Mouse (Mus musculus) testis, postnatal 14 days (tissue): ENCODE measurements around the gene Dip2a.
A peak's percentile ranks its signal among the peaks of the same experiment; 100 is the strongest.

ENCODE experiments used
- DNase-seq: peaks from one replicate; pipeline ENCODE4 v3.0.0; 2021; ENCODE audit warnings: low spot score

The Dip2a gene

DNA sequence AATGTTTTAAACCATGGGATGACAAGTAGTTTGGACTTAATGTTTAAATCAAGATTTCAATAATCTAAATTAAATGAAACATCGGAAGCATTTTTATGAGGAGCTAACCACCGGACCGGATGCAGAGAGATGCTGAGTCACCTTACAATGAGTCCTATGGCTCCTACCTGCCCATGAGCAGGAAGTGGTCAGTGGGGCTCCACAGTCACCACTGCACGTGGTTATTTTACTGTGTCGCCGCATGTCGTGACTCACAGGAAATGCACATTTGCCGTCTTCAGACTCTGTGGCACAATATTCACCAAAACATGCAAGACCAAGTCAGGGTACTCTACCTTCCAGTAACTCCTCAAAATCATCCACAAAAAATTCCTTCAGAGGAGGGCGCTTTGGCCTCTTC lies 38.4 kb downstream of the Dip2a start:
- DNase-seq = no peak

DNA sequence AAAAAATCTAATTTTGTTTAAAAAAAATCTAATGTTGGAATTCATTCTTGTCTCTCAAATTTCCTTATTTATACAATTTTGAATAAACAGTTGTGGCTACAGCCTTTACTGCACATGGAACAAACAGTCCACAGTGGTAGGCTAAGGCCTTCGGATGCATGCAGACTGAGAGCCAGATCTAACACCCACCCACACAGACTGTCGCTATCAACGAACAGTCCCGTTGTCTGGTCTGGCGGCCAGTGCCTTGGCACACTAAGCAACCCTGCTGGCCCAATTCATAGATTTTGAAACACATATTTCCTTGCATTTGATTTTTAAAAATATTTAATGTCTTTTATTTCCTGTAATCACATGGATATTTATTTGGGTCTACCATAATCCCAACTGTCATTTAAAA lies 45.0 kb downstream of the Dip2a start:
- DNase-seq = no peak

DNA sequence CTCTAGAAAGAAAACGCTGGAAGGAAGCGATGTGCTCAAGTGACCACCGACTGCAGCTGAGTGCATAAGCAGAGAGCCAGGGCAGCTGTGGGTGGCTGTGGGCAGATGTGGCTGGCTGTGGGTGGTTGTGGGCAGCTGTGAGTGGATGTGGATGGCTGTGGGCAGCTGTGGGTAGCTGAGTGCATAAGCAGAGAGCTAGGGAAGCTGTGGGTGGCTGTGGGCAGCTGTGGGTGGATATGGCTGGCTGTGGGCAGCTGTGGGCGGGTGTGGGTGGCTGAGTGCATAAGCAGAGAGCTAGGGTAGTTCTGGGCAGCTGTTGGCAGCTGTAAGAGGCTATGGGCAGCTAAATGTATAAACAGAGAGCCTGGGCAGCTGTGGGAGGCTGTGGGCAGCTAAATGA lies 51.9 kb downstream of the Dip2a start:
- no peak for DNase-seq

DNA sequence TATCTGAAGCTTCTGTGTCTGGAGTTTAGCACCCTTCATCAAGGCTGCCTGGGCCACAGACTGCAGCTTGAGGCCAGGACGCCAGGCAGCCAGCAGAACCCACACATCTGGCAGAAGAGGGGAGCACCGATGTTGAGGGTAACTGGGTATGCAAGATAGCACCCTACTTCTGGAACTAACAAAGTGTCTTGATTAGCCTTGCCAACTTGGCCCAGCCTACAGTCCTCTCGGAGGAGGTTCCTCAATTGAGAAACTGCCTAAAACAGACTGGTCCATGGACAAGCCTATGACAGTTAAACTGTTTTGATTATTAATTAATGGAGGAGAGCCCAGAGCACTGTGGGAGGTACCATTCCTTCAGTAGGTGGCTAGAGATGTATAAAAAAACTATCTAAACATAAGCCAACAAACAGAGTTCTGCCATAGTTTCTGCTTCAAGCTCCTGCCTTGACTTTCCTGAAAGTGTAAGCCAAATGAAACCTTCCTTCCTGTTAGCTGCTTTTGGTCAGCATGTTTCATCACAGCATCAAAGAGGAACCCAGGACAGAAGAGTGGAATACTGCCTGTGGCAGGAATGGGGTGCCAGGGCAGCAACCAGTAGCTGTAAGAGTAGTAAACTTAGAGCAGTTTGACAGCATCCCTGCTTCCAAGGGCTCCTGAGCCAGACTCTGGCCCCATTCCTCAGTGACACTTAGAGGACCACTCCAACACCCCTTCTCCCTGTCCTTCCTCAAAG lies 55.0 kb downstream of the Dip2a start:
- DNase-seq = no peak

DNA sequence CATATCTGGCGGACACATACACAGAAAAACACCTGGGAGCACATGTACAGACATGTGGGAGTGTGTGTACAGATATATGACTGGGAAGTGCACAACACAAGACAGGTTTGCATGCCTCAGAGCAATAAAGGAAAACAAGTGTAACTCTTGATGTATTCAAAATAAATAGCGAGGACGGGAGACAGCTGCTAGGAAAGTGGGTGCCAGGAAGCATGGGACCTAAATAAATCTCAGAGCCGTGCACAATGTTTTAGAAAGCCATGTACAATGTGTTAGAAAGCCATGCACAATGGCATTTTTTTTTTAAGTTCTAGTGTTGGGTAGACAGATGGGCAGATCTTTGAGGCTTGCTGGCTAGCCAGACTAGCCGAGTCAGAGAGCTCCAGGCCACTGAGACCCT lies 56.0 kb downstream of the Dip2a start:
- no peak for DNase-seq

DNA sequence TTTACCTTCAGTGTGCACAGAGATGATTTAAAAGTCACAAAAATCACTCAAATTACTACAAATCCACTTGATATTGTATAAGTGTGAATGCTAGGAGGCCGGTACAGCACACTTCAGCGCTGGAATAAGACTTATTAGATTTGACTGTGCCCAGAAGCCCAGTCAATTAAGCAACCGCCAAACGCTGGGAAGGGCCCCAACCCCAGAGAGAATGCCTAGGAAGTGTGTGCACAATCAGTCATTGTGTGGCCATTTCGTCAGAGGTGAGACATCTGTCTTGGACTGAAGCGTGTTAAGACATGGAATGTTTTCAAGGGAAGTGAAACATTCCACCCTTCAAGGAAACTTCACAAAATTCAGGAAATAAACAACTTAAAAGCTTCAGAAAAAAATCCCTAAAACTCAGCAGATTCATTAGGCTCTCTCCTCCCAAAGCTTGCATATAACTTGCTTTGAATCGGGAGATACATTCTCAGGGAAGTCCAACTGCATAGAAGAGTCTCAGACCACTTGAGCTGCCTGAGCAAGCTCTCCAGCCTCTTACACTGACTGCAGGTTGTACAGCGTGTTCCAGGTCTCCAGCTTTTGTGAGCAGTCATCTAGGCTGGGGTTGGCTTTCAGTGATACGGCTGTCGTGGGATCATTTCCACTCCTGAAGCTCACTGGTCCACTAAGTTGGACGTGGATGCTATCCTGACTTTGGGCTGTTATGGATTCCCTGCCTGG lies 56.7 kb downstream of the Dip2a start:
- DNase-seq = no peak

DNA sequence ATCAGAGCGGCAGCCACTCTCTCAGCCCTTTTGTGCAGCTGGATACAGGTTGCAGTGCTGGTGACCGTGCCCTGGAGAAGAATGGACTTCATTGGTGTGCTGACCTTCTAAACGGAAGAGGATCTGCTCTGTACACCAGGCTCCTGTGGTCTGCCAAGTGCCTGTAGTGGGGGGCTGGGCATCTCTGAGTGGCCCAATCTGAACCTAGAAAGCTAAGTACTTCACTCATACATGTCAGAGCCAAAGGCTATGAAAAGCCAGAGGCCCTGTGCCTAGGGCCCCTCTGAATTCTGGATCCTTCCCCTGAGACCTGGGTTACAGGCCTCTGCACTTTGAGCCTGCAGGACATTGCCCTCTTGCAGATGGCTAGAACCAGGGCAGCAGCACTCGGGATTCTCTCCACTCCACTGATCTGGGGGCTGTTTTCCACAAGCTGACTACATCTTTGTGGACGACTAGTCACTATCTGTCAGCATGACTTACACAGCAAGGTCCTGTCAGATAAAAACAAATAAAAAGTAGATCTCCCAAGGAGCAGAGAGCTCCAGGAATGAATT lies 66.5 kb downstream of the Dip2a start:
- no peak for DNase-seq

DNA sequence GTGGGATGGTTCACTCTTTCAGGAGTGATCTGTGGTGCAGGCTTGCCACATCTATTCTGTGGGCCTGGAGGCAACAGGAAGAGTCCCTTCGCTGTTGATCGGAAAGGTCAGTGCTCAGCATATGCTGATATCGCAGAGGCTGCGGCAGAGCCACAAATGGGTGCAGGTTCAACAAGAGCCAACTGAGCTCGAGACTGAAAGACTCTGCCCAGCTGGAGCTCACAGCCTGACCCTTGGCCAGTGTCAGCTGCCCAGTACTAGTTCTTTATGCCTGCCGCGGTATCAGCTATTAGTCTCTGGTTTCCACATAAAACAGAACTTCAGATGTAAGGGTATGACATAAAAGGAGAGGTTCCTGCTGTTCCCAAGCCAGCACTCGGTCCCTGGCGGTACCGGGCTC lies 69.8 kb downstream of the Dip2a start:
- DNase-seq = no peak

DNA sequence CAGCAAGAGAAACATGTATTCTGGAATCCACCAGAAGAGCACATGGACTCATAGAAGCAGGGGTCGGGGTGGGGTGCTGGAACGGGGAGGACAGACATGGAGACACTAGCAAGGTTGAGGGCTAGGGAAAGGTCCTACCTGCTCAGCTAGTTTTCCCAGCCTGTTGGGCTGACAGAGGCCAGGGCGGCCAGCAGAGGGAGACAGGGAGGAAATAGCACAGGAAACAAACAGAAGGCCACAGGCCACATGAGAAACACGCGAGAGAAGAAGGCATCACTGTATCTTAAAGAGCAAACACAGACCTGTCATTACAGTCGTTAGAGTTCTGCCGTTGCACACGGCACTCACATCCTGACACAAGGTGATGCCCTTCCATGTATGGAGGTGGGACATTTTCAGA lies 73.9 kb downstream of the Dip2a start:
- no peak for DNase-seq

DNA sequence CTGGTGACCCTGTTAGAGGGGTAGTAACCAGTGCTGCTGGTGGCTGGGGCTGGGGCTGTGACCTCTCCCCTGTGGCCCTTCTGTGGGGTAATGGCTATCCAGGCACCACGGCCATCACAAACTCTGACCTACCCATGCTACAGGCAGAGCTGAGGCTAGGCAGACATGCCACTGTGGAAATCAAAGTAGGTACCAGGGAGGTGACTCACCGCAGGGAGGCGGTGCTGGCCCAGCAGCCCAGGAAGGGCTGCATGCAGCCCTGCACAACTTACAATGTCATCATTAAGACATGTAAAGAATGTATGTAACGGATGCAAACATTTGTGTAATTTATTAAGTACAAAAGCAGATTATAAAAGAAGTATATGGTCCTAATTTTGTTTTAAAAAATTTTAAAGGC lies 82.7 kb downstream of the Dip2a start:
- DNase-seq = peak; percentile 58

DNA sequence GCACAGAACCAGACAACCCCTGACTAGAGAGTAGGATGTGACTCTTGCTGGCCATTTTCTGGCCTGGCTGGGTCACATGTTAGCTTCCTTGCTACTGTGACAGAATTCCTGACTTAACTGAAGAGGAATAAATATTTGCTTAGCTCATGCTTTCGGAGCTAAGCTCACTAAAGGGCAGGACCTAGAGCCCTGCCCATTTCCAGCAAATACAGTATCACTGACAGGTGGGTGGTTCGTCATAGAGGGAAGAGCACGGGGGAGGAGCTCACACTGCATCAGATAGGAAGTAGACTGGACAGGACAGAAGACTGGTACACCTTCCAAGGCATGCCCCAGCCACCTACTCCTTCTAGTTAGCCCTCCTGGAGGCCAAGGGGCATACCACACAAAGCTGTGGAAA lies 83.6 kb downstream of the Dip2a start:
- no peak for DNase-seq

DNA sequence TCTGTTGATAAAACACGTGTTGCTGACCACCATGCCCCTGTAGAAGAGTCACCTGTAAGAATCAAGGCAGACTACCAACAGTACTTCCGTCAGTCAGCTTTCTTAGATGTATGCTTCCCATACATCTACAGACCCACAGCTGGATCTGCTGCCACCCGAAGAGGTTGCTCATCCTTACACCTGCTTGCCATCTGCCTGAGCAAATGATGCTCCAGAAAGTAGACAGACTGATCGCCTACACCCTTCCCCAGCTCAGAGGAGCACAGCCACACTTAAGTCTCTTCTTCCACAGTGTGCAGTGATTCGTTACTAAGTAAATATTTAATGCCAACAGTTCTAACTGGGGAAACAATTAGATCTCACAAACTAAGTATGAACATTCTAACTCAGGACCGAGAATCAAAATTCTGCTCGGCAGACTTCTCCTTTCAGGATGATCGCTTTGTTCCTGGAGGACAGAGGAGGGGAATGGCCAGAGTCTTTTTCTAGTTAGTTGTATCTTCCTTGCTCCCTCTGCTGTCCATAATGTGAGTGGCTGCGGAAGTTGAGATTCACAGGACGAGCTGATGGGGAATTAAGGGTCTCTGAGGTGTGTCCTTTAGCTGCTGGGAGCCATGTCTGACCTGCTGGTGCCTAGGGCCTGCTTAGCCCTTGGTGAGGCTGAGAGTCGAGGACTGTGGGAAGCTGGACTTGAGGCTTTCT lies 84.6 kb downstream of the Dip2a start:
- no peak for DNase-seq

DNA sequence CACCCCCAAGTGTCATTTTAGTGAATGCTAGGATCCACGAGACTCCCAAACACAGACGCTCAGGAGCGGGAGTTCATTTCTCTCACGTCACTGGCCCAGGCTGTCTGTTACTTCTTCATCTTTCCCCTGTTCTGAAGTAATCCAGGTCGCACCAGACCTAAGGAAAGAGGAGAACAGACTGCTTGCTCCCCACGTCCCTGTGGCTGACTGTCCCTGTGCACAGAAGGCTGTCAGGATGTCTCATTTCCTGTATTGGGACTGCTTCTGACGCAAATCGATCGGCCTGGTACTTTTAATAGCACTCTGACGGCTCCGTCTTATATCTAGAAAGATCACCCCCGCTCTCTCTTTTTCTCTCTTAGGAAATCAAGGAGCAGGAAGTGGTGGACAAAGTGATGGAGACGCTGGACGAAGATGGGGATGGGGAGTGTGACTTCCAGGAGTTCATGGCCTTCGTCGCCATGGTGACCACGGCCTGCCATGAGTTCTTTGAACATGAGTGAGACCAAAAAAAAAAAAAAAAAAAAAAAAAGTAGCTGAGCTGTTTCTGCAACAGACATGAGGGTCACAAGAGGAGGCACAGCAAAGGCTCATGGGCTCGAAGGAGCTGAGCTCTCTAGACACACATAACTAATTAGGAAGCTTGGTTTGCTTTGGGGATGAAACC lies 85.4 kb downstream of the Dip2a start:
- DNase-seq = no peak

DNA sequence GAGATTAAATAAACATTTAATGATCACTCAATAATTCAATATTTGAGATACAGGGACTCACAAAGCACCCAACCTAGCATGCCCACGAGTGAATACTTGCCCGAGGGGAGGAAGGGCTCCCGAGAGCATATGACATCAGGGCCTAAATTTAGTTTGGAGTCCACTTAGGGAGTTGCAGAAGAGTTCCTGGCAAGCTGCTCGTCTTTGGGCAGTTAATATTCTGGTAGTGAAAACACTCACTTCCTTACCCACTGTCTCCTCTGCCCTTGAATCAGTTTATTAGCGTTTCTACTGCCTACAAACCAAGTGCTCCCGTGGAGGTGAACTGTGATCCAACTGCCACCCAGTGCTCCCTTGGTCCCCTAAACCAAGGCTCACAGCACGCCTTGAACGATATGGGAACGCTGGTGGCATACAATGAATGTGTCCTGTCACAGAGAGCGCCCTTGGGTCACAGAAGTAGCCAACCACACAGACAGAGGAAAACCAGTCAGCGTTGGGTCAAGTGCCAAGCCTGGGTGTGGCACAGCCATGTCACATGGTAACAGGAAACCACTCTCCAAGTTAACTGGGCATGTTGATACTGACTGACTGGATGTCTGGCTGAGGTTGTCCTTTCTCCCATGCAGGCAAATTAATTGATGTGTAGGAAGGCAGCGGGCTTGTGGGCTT lies 87.2 kb downstream of the Dip2a start:
- DNase-seq = no peak

DNA sequence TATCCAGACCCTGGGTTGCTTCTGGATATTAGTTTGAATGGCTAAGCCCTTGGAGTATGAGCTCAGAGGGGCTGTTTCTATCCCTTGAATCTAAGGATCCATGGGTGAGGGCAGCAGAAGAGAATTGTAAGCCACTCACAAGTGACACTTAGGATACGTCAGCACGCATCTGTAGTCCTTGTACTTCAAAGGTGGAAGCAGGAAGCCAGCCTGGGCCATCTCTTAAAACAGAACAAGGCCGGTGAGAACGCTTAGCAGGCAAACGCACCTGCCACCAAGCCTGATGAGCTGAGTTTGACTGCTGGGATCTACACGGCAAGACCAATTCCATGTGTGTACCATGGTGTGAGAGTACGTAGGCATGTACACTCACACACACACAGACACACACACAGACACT lies 87.9 kb downstream of the Dip2a start:
- DNase-seq = no peak

DNA sequence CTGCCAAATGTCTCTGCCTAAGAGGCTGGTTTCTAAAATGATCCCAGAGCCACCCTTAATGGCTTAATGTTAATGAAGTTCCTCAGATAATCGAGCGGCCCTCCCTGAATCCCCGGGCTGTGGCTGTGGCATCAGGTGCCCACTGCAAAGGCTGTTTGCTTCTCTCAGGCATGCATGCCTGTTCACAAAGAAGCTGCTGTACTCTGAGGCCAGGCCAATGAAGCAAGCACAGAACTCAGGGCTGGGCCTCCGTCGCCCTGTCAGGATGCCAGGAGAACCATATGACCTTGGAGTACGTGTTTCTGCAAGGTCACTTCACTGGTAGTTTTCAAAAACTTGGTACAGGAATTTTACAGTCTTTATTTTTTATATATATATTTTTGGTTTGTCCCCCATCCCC lies 89.5 kb downstream of the Dip2a start:
- no peak for DNase-seq

DNA sequence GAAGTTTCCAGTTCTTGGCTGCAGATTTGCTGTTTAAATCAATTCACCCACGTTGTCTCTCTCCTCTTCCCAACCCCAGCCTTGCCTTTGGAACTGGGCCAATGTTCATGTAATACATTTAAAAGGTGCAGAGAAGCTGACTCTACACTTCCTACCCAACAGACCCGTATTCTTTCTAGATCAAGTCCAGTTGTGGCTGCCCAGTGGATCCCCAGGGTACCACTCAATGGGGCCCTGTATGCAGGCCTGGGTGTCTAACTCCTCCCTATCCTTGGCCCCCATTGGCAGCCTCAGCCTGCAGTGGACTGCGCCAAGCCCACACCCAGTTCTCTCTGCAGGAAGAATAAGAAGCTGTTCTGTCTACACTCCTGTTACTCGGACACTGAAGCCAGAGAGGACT lies 91.6 kb downstream of the Dip2a start, which contains the start of gene S100b:
S100b (plus strand) TSS at position 318 of the 400 bp plus-strand sequence.
- DNase-seq = peak; percentile 56

DNA sequence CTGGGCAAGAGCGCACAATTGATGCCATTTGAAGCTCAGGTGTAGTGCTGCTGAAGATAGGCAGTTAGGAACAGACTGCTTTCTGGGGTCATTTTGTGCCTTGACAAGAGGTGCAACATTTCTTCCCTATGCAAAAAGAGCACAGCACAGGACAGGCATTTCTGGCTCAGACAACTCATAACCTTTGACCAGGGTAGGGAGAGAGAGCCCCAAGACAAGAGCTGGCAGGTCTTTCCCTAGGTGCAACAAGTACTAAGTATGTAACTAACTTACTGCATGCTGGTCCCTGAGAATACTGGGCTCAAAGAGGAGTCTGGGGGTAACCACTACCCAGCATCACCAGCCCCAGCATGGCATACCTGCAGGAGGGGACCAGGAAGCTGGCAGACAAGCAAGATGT lies 92.0 kb downstream of the Dip2a start:
- no peak for DNase-seq

DNA sequence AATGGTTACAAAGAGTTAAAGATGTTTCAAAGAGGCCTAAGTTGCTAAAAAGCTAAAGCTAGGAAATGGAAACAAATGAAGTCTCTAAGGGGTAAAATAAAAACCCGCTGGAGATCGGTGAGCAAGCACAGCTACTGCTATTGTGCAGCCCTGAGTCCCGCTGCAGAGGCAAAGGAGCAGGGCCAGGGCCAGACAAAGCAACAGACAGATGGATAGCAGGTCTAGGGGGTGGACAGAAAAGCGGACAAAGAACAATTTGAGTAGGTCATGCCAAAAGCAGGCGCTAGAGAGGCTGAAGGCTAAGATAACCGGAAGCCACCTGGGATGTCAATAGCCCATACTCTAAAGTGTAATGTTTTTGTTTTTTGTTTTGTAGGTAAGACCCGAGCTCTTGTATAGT lies 94.2 kb downstream of the Dip2a start:
- peak; percentile 59 for DNase-seq

DNA sequence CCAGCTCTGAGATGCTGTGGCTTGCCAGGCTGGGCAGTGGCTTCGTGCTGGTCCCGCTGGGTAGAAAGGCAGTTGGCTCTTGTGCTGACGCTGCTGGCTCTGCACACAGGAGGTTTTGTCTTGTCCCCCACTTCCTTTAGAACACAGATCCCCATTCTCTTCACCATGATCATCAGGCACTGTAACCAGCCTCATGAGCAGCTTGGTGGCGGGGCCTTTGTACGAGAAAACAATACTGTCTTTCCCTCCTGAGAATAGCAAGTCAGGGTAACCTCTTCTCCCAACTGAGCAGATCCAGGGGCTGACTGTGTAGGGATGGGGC lies 96.5 kb downstream of the Dip2a start:
- DNase-seq = no peak

DNA sequence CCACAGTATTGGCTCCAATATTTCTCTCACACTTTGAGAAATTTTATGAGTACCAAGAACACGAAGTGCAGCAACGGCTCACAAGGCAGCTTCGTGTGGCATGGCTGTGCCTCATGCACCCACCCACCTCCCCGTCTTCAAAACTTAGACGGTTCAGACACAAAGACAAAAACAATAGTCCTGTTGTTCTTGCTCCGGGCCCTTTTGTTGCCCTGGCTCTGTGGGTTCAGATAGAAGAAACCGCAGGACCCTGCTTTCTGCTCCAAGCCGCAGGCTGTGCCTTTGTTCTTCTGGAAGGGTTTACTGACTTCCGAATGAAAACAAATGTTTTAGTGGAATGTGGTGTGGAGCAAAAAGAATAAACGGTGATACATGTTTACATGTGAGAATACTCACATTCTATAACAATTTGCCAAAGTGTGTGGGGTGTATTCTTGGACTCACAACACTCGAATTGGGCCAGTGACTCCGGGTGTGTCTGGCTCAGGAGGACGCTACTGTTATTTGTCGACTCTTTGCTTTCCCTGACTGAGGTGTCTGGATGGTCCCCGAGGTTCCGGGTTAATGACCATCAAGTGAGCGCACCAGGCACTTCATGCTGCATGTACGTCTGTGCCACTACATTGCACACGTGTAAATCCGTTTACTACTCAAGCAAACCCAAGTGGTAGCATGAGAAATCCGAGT lies 97.0 kb downstream of the Dip2a start:
- DNase-seq = no peak
